ENCODE assay signal across 16 mouse cellular contexts in genomic region chr5:39510246-39510645, GRCm38 (mm10).
"Had no signal": no experiment of that assay in that cellular context is flagged by ENCODE, and none has a peak within 500 bp of the region (broad histone marks: within the 10 kb centered on the region; RNA-seq: fewer than 3 reads in every experiment).

No protein-coding gene starts in this region.

- H3K4me3 ChIP-seq: neural tube, embryonic 13.5 days; neural tube, embryonic 15.5 days; stomach, embryonic 15.5 days had no signal

- DNase-seq: retina, postnatal 1 day; right cerebral cortex, adult 18-20 months; right cerebral cortex, postnatal 14 days; right cerebral cortex, postnatal 25 days; right cerebral cortex, postnatal 4 days; spleen, adult 18-20 months; thymus, adult 18-20 months; thymus, adult 2 months; thymus, postnatal 14 days; thymus, postnatal 25 days; thymus, postnatal 36 days; thymus, postnatal 4 days had no signal

- H3K27ac ChIP-seq: neural tube, embryonic 13.5 days; neural tube, embryonic 15.5 days; stomach, embryonic 15.5 days; stomach, postnatal 0 days had no signal

- H3K4me2 ChIP-seq: neural tube, embryonic 13.5 days; neural tube, embryonic 15.5 days; stomach, embryonic 15.5 days had no signal

- H3K27me3 ChIP-seq: neural tube, embryonic 13.5 days; neural tube, embryonic 15.5 days; stomach, embryonic 15.5 days had no signal

- H3K36me3 ChIP-seq: neural tube, embryonic 13.5 days; neural tube, embryonic 15.5 days; stomach, embryonic 15.5 days had no signal

- H3K4me1 ChIP-seq: neural tube, embryonic 13.5 days; neural tube, embryonic 15.5 days; stomach, embryonic 15.5 days had no signal

- H3K9ac ChIP-seq: neural tube, embryonic 13.5 days; neural tube, embryonic 15.5 days; stomach, embryonic 15.5 days had no signal

- H3K9me3 ChIP-seq: neural tube, embryonic 13.5 days; neural tube, embryonic 15.5 days; stomach, embryonic 15.5 days had no signal
